Mouse (Mus musculus): ENCODE measurements around the gene Nt5e.

GRCm38 (mm10) chr9:88292836-88293370 is 34.1 kb upstream of the Nt5e start:
- TF ChIP-seq CTCF (conservative IDR thresholded peaks at IDR 0.05; ENCODE audit: insufficient read depth, insufficient read length, low read depth, low read length) = no peak
- TF ChIP-seq POLR2A (IDR thresholded peaks at IDR 0.05; ENCODE audit: low read depth, low read length) = no peak

Data from kidney, adult 2 months (tissue).